Mouse (Mus musculus): ENCODE measurements around the gene Chd8.

DNA sequence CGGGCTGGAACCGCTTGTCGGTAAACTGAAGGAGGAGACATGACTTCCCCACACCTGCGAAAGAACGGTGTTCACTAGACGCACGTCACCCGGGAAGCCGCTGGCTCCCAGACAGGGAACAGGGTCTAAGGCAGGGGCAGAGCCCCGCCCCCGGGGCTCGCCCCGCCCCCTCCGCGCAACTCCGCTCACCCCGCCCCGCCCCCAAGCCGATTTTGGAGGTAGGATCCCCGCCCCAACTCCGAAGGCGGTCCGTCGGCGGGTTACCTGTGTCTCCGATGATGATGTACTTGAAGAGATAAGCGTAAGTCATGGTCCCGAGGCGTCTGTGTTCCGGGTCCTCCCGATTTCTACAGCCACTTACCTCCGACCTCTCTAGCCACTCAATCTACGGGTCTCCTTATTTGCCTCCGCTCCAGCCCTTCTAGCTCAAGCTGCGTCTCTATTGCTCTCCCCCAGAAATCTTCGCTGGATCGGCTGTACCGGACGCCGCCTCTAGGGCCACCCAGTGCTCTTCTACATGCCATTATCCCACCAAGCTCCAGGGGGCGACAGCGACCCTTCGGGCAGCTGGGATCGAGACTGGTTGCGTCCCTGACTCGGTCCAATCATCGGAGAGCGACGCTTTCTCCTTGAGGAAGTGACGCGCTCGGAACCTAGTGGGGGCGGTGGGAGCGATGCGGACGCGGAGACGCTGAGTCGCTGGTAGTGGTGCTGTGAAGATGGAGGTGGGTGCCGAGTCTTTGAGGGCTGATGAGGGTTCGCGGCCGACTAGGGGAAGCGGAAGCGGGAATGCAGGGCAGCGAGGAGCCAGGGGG lies 21.6 kb upstream of the Chd8 start, which contains the start of the genes Tox4 and Rab2b:
- peak; percentile 100 for TF ChIP-seq CTCF (IDR thresholded peaks at IDR 0.05; ENCODE audit: low read depth)
- TF ChIP-seq EP300 (optimal IDR thresholded peaks at IDR 0.05), result no peak

All from stomach, postnatal 0 days (tissue).